Mouse (Mus musculus) stomach, embryonic 15.5 days (tissue): ENCODE data around the gene Otud3. TPM values are rescaled to one million over a fixed set of nuclear protein-coding genes. Genes with fewer than 3 reads are reported as not detected.
"Not testable (repeated sequence)": the region's sequence is repeated elsewhere in the genome, so short reads cannot be mapped to it uniquely, and the experiment has no call there.

ENCODE experiments used
- ATAC-seq: fragments of 200-750 bp; cut with Nextera tagmentation; 2 replicates; pipeline ENCODE4 v1.8.0; 2017; ENCODE audit warnings: low read depth, moderate number of reproducible peaks, moderate TSS enrichment; ENCODE audit not compliant: insufficient read depth, low FRiP score
- H3K27ac ChIP-seq: fragments of 300-500 bp; sonication (generic); 2 replicates; pipeline ENCODE4 v1.5.1; 2015; ENCODE audit warnings: mild to moderate bottlenecking, inconsistent platforms
- H3K27me3 ChIP-seq: fragments of 300-500 bp; sonication (generic); replicated peaks from 2 replicates; pipeline ENCODE4 v1.6.1; 2015; ENCODE audit warnings: inconsistent platforms
- H3K36me3 ChIP-seq: fragments of 300-500 bp; sonication (generic); 2 replicates; pipeline ENCODE4 v1.6.1; 2015; ENCODE audit warnings: inconsistent platforms
- H3K4me1 ChIP-seq: fragments of 300-500 bp; sonication (generic); 2 replicates; pipeline ENCODE4 v1.6.1; 2015; ENCODE audit warnings: inconsistent platforms
- H3K4me2 ChIP-seq: fragments of 300-500 bp; sonication (generic); 2 replicates; pipeline ENCODE4 v1.6.1; 2015; ENCODE audit warnings: mild to moderate bottlenecking, inconsistent platforms
- H3K4me3 ChIP-seq: fragments of 300-500 bp; sonication (generic); replicated peaks from 2 replicates; pipeline ENCODE4 v1.5.1; 2015; ENCODE audit warnings: inconsistent platforms
- H3K9ac ChIP-seq: fragments of 300-500 bp; sonication (generic); 2 replicates; pipeline ENCODE4 v1.6.1; 2015; ENCODE audit warnings: inconsistent platforms
- H3K9me3 ChIP-seq: fragments of 300-500 bp; sonication (generic); 2 replicates; pipeline ENCODE4 v1.6.1; 2016; ENCODE audit warnings: inconsistent platforms
- WGBS: fragments of 180-500 bp; shearing (Covaris S2); methylation state at CpG from one replicate; pipeline ENCODE4 v1.1.7; 2015; 5-methylcytosine and 5-hydroxymethylcytosine counted together
- polyA plus RNA-seq: library from polyadenylated mRNA; unstranded; fragments of >200 nt; fragmentation: Nextera tagmentation; extraction: Ambion mirVana; gene quantifications from 2 replicates; pipeline ENCODE4 v1.2.1, GENCODE M21; 2015

Otud3 gene
- polyA plus RNA-seq, 1 experiment from 2014 or later = 6.8 TPM

GRCm38 (mm10) chr4:138933862-138934261 lies 20.1 kb upstream of the Otud3 start:
- no peak for ATAC-seq
- Histone ChIP-seq H3K9ac (no peak overlapping the region), H3K4me2 (no peak overlapping the region), H3K27ac (no peak overlapping the region), H3K9me3 (no peaks in the 10 kb centered on the region), H3K27me3 (no peaks in the 10 kb centered on the region), H3K4me3 (no peak overlapping the region), H3K36me3 (no peaks in the 10 kb centered on the region), H3K4me1 (no peaks in the 10 kb centered on the region)
- 57% methylated on average over 3 of the region's 3 CpGs for WGBS

GRCm38 (mm10) chr4:138925561-138925960 lies 11.8 kb upstream of the Otud3 start:
- no peak overlapping the region for H3K4me2 ChIP-seq
- H3K4me3 ChIP-seq = no peak overlapping the region
- peaks cover 5% of the 10 kb centered on the region; the same call in 1 of the 2 replicates for H3K4me1 ChIP-seq
- H3K27ac ChIP-seq = no peak overlapping the region
- no peak for ATAC-seq
- H3K36me3 ChIP-seq = no peaks in the 10 kb centered on the region
- no peaks in the 10 kb centered on the region for H3K9me3 ChIP-seq
- 39% methylated on average over 2 of the region's 2 CpGs for WGBS
- no peaks in the 10 kb centered on the region for H3K27me3 ChIP-seq
- H3K9ac ChIP-seq = no peak overlapping the region

- Histone ChIP-seq H3K4me1 (peaks cover 5% of the 10 kb centered on the region; the same call in 1 of the 2 replicates), H3K4me2 (peak overlapping the region; percentile 44), H3K27ac (no peak overlapping the region), H3K27me3 (no peaks in the 10 kb centered on the region), H3K4me3 (no peak overlapping the region), H3K36me3 (no peaks in the 10 kb centered on the region), H3K9ac (no peak overlapping the region), H3K9me3 (no peaks in the 10 kb centered on the region)
- WGBS = 2% methylated on average over 11 of the region's 11 CpGs
- peak; percentile 82 for ATAC-seq
These were observed 8.3 kb upstream of the Otud3 start for GRCm38 (mm10) chr4:138922131-138922459.

GRCm38 (mm10) chr4:138921254-138922130 lies 7.7 kb upstream of the Otud3 start:
- Histone ChIP-seq H3K9me3 (no peaks in the 10 kb centered on the region), H3K36me3 (no peaks in the 10 kb centered on the region), H3K27me3 (no peaks in the 10 kb centered on the region), H3K4me3 (no peak overlapping the region), H3K9ac (no peak overlapping the region), H3K27ac (no peak overlapping the region), H3K4me2 (peak overlapping the region; percentile 44), H3K4me1 (peaks cover 5% of the 10 kb centered on the region; the same call in 1 of the 2 replicates)
- WGBS = 38% methylated on average over 20 of the region's 20 CpGs
- ATAC-seq = peak; percentile 24; the same call in 1 of the 2 replicates

GRCm38 (mm10) chr4:138917282-138917681 lies 3.5 kb upstream of the Otud3 start:
- no peak overlapping the region for H3K4me3 ChIP-seq
- no peak overlapping the region for H3K27ac ChIP-seq
- H3K4me1 ChIP-seq = peaks cover 7% of the 10 kb centered on the region
- no peaks in the 10 kb centered on the region for H3K27me3 ChIP-seq
- H3K9ac ChIP-seq = no peak overlapping the region
- whole genome bisulfite sequencing = 82% methylated on average over 9 of the region's 9 CpGs
- no peaks in the 10 kb centered on the region for H3K9me3 ChIP-seq
- no peaks in the 10 kb centered on the region for H3K36me3 ChIP-seq
- H3K4me2 ChIP-seq = no peak overlapping the region
- ATAC-seq = no peak

GRCm38 (mm10) chr4:138913141-138913787 lies 481 bp downstream of the Otud3 start:
- H3K27ac ChIP-seq = peak overlapping the region; percentile 64; the same call in 1 of the 2 replicates
- WGBS = under 1% methylated on average over 52 of the region's 52 CpGs

GRCm38 (mm10) chr4:138905624-138906337 lies 8.0 kb downstream of the Otud3 start:
- no peaks in the 10 kb centered on the region for H3K27me3 ChIP-seq
- peaks cover 35% of the 10 kb centered on the region for H3K36me3 ChIP-seq
- 87% methylated on average over 18 of the region's 18 CpGs for WGBS
- H3K4me2 ChIP-seq = no peak overlapping the region
- H3K27ac ChIP-seq = peak overlapping the region; percentile 16; the same call in 1 of the 2 replicates
- no peak for ATAC-seq
- H3K9ac ChIP-seq = no peak overlapping the region
- H3K4me3 ChIP-seq = no peak overlapping the region
- no peaks in the 10 kb centered on the region for H3K4me1 ChIP-seq
- H3K9me3 ChIP-seq = no peaks in the 10 kb centered on the region

More at GRCm38 (mm10) chr4:138913141-138913787, 481 bp downstream of the Otud3 start:
- no peaks in the 10 kb centered on the region for H3K9me3 ChIP-seq
- peak overlapping the region; percentile 80 for H3K4me3 ChIP-seq
- H3K4me1 ChIP-seq = peaks cover 5% of the 10 kb centered on the region
- H3K27me3 ChIP-seq = no peaks in the 10 kb centered on the region
- H3K4me2 ChIP-seq = peak overlapping the region; percentile 92
- 0 out of 2 replicates have a peak, but pooled peaks cover 1% of the 10 kb centered on the region for H3K36me3 ChIP-seq
- peak overlapping the region; percentile 63 for H3K9ac ChIP-seq
- peak; percentile 11; the same call in 1 of the 2 replicates for ATAC-seq

GRCm38 (mm10) chr4:138899361-138899760 lies 14.4 kb downstream of the Otud3 start:
- Histone ChIP-seq H3K36me3 (peaks cover 44% of the 10 kb centered on the region), H3K27me3 (no peaks in the 10 kb centered on the region), H3K27ac (no peak overlapping the region), H3K9ac (no peak overlapping the region), H3K9me3 (no peaks in the 10 kb centered on the region), H3K4me3 (no peak overlapping the region), H3K4me2 (no peak overlapping the region), H3K4me1 (no peaks in the 10 kb centered on the region)
- WGBS = 55% methylated on average over 7 of the region's 7 CpGs
- no peak for ATAC-seq

- not testable (repeated sequence) for H3K27ac ChIP-seq, H3K27me3 ChIP-seq, H3K4me2 ChIP-seq, ATAC-seq, H3K4me3 ChIP-seq, H3K4me1 ChIP-seq, H3K9me3 ChIP-seq, H3K9ac ChIP-seq
- H3K36me3 ChIP-seq = peaks cover 38% of the 10 kb centered on the region
- WGBS = 88% methylated on average over 11 of the region's 11 CpGs
These were observed 20.0 kb downstream of the Otud3 start for GRCm38 (mm10) chr4:138893789-138894188.

- Histone ChIP-seq H3K9ac (no peak overlapping the region), H3K4me3 (no peak overlapping the region), H3K4me1 (no peaks in the 10 kb centered on the region), H3K27ac (no peak overlapping the region; the same call in 1 of the 2 replicates), H3K9me3 (no peaks in the 10 kb centered on the region), H3K4me2 (no peak overlapping the region), H3K27me3 (no peaks in the 10 kb centered on the region), H3K36me3 (peaks cover 34% of the 10 kb centered on the region)
- WGBS = 71% methylated on average over 6 of the region's 6 CpGs
- ATAC-seq = peak; percentile 79; the same call in 1 of the 2 replicates
These were observed 21.1 kb downstream of the Otud3 start for GRCm38 (mm10) chr4:138892655-138893054.

GRCm38 (mm10) chr4:138889635-138890034 lies 24.1 kb downstream of the Otud3 start:
- 63% methylated on average over 8 of the region's 8 CpGs for WGBS
- H3K4me2 ChIP-seq = no peak overlapping the region
- H3K9me3 ChIP-seq = no peaks in the 10 kb centered on the region
- no peak overlapping the region for H3K27ac ChIP-seq
- H3K4me1 ChIP-seq = no peaks in the 10 kb centered on the region
- H3K27me3 ChIP-seq = no peaks in the 10 kb centered on the region
- H3K9ac ChIP-seq = no peak overlapping the region
- ATAC-seq = no peak
- peaks cover 11% of the 10 kb centered on the region; the same call in 1 of the 2 replicates for H3K36me3 ChIP-seq
- H3K4me3 ChIP-seq = no peak overlapping the region
